Mouse (Mus musculus): ENCODE data around the gene Ifi35. TPM values are rescaled to one million over a fixed set of nuclear protein-coding genes. Genes with fewer than 3 reads are reported as not detected.
A peak's percentile ranks its signal among the peaks of the same experiment; 100 is the strongest.

The Ifi35 gene
- polyA plus RNA-seq, 1 experiment from 2014 or later: 37.4 TPM

GRCm38 (mm10) chr11:101419610-101420009 is 28.6 kb upstream of the Ifi35 start:
- no peak overlapping the region for H3K4me2 ChIP-seq (replicated peaks; ENCODE audit: low read depth)
- no peak overlapping the region for H3K9ac ChIP-seq (ENCODE audit: low read length)
- no peaks in the 10 kb centered on the region for H3K36me3 ChIP-seq (ENCODE audit: control insufficient read depth, insufficient read depth, low read length)
- H3K27ac ChIP-seq (replicated peaks): no peak overlapping the region
- no peaks in the 10 kb centered on the region for H3K27me3 ChIP-seq (ENCODE audit: control insufficient read depth, insufficient read depth, low read length)
- no peaks in the 10 kb centered on the region for H3K4me1 ChIP-seq (replicated peaks; ENCODE audit: control insufficient read depth, insufficient read depth)
- TF ChIP-seq EP300 (optimal IDR thresholded peaks at IDR 0.05) (no peak), CTCF (IDR thresholded peaks at IDR 0.05; ENCODE audit: low read depth) (peak; percentile 53)
- ATAC-seq (ENCODE audit: low FRiP score, low TSS enrichment) (no peak), DNase-seq (ENCODE audit: low spot score) (no peak)
- no peaks in the 10 kb centered on the region for H3K9me3 ChIP-seq (ENCODE audit: control insufficient read depth, low read length)
- WGBS: 39% methylated on average over 3 of the region's 3 CpGs
- no peak overlapping the region for H3K4me3 ChIP-seq (ENCODE audit: low read depth, low read length)

GRCm38 (mm10) chr11:101420148-101420547 is 28.1 kb upstream of the Ifi35 start:
- H3K27me3 ChIP-seq (ENCODE audit: control insufficient read depth, insufficient read depth, low read length): no peaks in the 10 kb centered on the region
- TF ChIP-seq EP300 (optimal IDR thresholded peaks at IDR 0.05) (no peak), CTCF (IDR thresholded peaks at IDR 0.05; ENCODE audit: low read depth) (no peak)
- H3K9ac ChIP-seq (ENCODE audit: low read length): no peak overlapping the region
- H3K4me1 ChIP-seq (replicated peaks; ENCODE audit: control insufficient read depth, insufficient read depth): no peaks in the 10 kb centered on the region
- DNase-seq (ENCODE audit: low spot score) (no peak), ATAC-seq (ENCODE audit: low FRiP score, low TSS enrichment) (no peak)
- no peak overlapping the region for H3K4me2 ChIP-seq (replicated peaks; ENCODE audit: low read depth)
- no peak overlapping the region for H3K4me3 ChIP-seq (ENCODE audit: low read depth, low read length)
- no peak overlapping the region for H3K27ac ChIP-seq (replicated peaks)
- H3K36me3 ChIP-seq (ENCODE audit: control insufficient read depth, insufficient read depth, low read length): no peaks in the 10 kb centered on the region
- no peaks in the 10 kb centered on the region for H3K9me3 ChIP-seq (ENCODE audit: control insufficient read depth, low read length)
- 93% methylated on average over 5 of the region's 5 CpGs for WGBS

- 4% methylated on average over 23 of the region's 23 CpGs for WGBS
- Histone ChIP-seq H3K9ac (ENCODE audit: low read length) (peak within 1 kb of the TSS; percentile 90), H3K4me3 (ENCODE audit: low read depth, low read length) (peak within 1 kb of the TSS; percentile 94), H3K27ac (replicated peaks) (peak within 1 kb of the TSS; percentile 94), H3K27me3 (ENCODE audit: control insufficient read depth, insufficient read depth, low read length) (no peaks in the 10 kb centered on the region), H3K4me2 (replicated peaks; ENCODE audit: low read depth) (peak within 1 kb of the TSS; percentile 92), H3K4me1 (replicated peaks; ENCODE audit: control insufficient read depth, insufficient read depth) (peaks cover 4% of the 10 kb centered on the region; the same call in 1 of the 2 replicates), H3K9me3 (ENCODE audit: control insufficient read depth, low read length) (no peaks in the 10 kb centered on the region), H3K36me3 (ENCODE audit: control insufficient read depth, insufficient read depth, low read length) (no peaks in the 10 kb centered on the region)
- peak; percentile 61 for ATAC-seq (ENCODE audit: low FRiP score, low TSS enrichment)
- peak; percentile 45 for DNase-seq (ENCODE audit: low spot score)
- TF ChIP-seq EP300 (optimal IDR thresholded peaks at IDR 0.05): no peak
- no peak for TF ChIP-seq CTCF (IDR thresholded peaks at IDR 0.05; ENCODE audit: low read depth)
Measured at GRCm38 (mm10) chr11:101424105-101424851, 23.9 kb upstream of the Ifi35 start, which contains the start of gene Gm27029. Gene Gm27029 (minus strand): TSS chr11:101424796.

- peak within 1 kb of the TSS; percentile 92 for H3K4me2 ChIP-seq (replicated peaks; ENCODE audit: low read depth)
- H3K27ac ChIP-seq (replicated peaks): peak within 1 kb of the TSS; percentile 94
- no peaks in the 10 kb centered on the region for H3K27me3 ChIP-seq (ENCODE audit: control insufficient read depth, insufficient read depth, low read length)
- WGBS: under 1% methylated on average over 80 of the region's 81 CpGs
- H3K9ac ChIP-seq (ENCODE audit: low read length): peak within 1 kb of the TSS; percentile 90
- peak within 1 kb of the TSS; percentile 94 for H3K4me3 ChIP-seq (ENCODE audit: low read depth, low read length)
- peak; percentile 65 for TF ChIP-seq CTCF (IDR thresholded peaks at IDR 0.05; ENCODE audit: low read depth)
- no peak for TF ChIP-seq EP300 (optimal IDR thresholded peaks at IDR 0.05)
- DNase-seq (ENCODE audit: low spot score) (peak; percentile 99), ATAC-seq (ENCODE audit: low FRiP score, low TSS enrichment) (peak; percentile 90)
- H3K4me1 ChIP-seq (replicated peaks; ENCODE audit: control insufficient read depth, insufficient read depth): peaks cover 4% of the 10 kb centered on the region; the same call in 1 of the 2 replicates
- H3K36me3 ChIP-seq (ENCODE audit: control insufficient read depth, insufficient read depth, low read length): no peaks in the 10 kb centered on the region
- no peaks in the 10 kb centered on the region for H3K9me3 ChIP-seq (ENCODE audit: control insufficient read depth, low read length)
Measured at GRCm38 (mm10) chr11:101424925-101425813, 23.0 kb upstream of the Ifi35 start, which contains the start of the genes Rundc1 and Ptges3l. Gene Rundc1 (plus strand): TSS chr11:101425085. Gene Ptges3l (minus strand): TSS chr11:101425333.

- no peak for ATAC-seq (ENCODE audit: low FRiP score, low TSS enrichment)
- DNase-seq (ENCODE audit: low spot score): no peak
- Histone ChIP-seq H3K4me1 (replicated peaks; ENCODE audit: control insufficient read depth, insufficient read depth) (peaks cover 4% of the 10 kb centered on the region; the same call in 1 of the 2 replicates), H3K27me3 (ENCODE audit: control insufficient read depth, insufficient read depth, low read length) (no peaks in the 10 kb centered on the region), H3K4me3 (ENCODE audit: low read depth, low read length) (peak overlapping the region; percentile 94), H3K4me2 (replicated peaks; ENCODE audit: low read depth) (peak overlapping the region; percentile 92), H3K9ac (ENCODE audit: low read length) (peak overlapping the region; percentile 90), H3K9me3 (ENCODE audit: control insufficient read depth, low read length) (no peaks in the 10 kb centered on the region), H3K36me3 (ENCODE audit: control insufficient read depth, insufficient read depth, low read length) (peaks cover 2% of the 10 kb centered on the region; the same call in 1 of the 2 replicates), H3K27ac (replicated peaks) (no peak overlapping the region)
- TF ChIP-seq CTCF (IDR thresholded peaks at IDR 0.05; ENCODE audit: low read depth) (no peak), EP300 (optimal IDR thresholded peaks at IDR 0.05) (no peak)
- 51% methylated on average over 8 of the region's 8 CpGs for WGBS
Measured at GRCm38 (mm10) chr11:101426165-101426564, 22.0 kb upstream of the Ifi35 start.

All from stomach, postnatal 0 days (tissue).